Mouse (Mus musculus) cerebellum, postnatal 10 days (tissue): ENCODE data around the gene Ccnd3.
"Not testable (repeated sequence)": the region's sequence is repeated elsewhere in the genome, so short reads cannot be mapped to it uniquely, and the experiment has no call there.

Experiments used
- DNase-seq, 2 experiments: peaks; one replicate each; pipeline ENCODE4 v3.0.0; 2021; ENCODE audit warnings: mixed read lengths in 2 of 2

Gene Ccnd3

GRCm38 (mm10) chr17:47484241-47484921 is 20.5 kb upstream of the Ccnd3 start:
- no peak for DNase-seq

GRCm38 (mm10) chr17:47484993-47485392 is 19.9 kb upstream of the Ccnd3 start:
- no peak for DNase-seq

DNA sequence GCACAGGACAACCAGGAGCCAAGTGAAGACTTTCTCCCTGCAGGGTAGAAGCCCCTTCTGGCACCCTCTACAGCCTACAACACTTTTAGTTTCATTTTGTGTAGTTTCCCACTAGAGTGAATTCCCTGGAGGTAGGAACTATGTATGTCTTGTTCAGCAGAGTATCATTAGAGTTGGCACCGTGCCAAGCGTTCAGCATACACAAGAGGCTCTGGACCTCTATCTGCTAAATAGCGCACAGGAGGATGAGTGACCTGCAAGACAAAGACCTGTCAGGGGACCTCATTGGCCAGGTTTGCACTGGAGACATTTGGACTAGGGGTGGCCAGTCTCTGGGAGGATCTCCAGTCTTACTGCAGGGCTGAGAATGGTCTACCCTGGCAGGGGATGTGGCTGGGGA is 19.1 kb upstream of the Ccnd3 start:
- no peak for DNase-seq

- DNase-seq: peak in 1 of 2 experiments; percentile 39
Measured at GRCm38 (mm10) chr17:47490791-47491190, 14.1 kb upstream of the Ccnd3 start.

DNA sequence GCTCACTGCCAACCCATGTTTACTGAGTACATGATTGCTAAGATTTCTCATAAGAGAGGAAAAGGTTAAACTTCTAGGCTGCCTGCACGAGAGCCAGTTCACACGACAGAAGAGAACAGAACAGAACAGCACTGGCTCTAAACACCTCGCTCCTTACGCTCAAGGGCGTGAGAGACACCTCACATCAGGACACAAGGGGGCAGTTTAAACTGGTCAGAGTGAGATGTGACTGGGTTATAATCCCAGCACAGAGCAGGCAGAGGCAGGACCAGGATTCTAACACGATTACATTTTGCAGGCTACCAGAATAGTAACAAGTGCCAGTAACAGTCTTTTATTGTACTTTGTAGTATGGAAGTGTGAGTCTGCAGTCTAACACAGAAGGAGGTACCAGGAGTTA is 12.1 kb upstream of the Ccnd3 start:
- DNase-seq: no peak

GRCm38 (mm10) chr17:47493653-47494052 is 11.2 kb upstream of the Ccnd3 start:
- DNase-seq: no peak

DNA sequence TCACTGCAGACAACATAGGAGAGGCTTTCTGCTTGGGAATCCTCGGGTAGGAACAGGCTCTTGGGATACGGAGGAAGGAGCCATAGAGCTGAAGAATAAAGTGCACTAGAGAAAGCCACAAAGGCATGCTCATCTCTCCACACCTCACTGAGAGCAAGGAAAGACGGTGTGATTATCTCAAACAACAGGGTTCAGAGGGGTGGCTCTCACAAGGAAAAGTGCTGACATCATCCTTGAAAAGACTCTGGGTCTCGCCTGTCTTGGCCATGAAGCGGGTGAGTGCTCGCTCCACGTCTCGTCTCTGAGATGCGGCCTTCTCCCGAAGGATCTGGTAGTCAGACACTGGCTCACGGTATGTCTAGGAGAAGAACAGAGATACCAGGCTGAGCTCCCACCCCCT is 10.7 kb upstream of the Ccnd3 start:
- no peak for DNase-seq

DNA sequence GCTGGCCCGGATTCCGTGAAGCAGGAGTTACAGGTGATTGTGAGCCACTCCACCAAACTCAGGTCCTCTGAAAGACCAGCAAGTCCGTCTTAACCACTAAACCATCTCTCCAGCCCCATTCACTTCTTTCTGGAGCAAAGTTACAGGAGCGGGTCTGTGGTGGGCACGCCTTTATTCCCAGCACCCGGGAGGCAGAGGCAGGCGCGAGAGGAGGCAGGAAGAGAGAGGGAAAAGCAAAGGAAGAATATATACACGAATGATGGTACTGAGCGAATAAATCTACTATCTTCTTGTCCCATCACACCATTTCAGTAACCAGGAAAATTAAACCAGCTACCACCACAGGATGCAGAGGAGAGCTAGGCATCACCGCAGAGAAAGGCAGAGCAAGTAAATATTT is 3.3 kb upstream of the Ccnd3 start:
- no peak for DNase-seq

DNA sequence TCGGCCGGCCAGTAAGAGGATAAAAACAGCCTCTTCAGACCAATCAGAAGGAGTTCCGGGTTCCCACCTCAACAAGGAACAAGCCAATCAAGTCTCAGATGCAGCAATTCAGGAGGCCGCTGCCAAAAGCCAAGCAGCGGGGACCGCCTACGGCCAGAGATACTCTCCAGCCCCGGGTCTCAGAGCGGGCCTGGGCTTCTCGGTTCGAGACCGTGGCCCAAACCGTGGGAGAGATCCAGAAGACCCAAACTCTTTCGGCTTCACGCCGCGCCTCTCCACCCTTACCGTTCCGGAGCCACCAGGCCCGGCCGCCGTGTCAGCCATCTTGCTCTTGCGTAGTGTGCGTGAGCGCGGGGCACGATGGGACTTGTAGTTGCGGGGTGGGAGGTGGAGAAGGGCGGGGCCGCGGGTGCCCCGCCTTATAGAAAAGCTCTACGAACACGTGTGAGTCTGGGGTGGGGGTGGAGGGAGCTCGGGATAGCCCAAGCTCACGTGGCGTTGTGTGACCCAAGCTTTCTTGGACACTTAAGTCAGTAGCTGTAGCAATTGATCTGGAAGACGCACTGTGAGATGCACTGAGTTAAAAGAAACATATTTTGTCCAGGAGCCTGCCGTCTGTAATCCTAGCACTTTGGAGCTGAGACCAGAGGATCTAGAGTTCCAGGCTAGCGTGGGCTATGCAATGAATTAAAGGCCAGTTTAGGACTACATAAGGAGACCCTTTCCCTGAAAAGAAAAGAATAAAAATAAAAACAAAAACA is 2.7 kb upstream of the Ccnd3 start, which contains the start of gene Taf8:
TSS of gene Taf8 (minus strand) at position 347 of the 761 bp plus-strand sequence.
- peak; percentile 95 to 96 for DNase-seq

- not testable (repeated sequence) for DNase-seq
Measured at GRCm38 (mm10) chr17:47502707-47503045, 2.2 kb upstream of the Ccnd3 start.

DNA sequence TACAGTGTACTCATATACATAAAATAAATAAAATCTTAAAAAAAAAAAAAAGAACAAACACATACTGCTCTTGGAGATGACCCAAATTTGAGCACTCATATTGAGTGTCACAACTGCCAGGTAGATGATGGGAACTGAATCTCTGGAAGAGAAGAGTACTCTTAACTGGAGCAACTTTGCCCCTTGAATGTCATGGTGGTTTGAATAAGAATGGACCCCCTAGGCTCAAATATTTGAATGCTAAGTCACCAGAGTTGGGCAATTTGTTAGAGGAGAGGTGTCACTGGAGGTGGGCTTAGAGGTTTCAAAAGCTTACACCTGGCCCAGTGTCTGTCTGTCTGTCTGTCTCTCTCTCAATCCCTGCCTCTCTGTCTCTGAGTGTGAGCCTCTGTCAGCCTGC is 1.2 kb upstream of the Ccnd3 start:
- DNase-seq: no peak

GRCm38 (mm10) chr17:47504228-47504627 is 623 bp upstream of the Ccnd3 start:
- no peak for DNase-seq

- DNase-seq: no peak
Measured at GRCm38 (mm10) chr17:47505566-47505965, 715 bp downstream of the Ccnd3 start.

- no peak for DNase-seq
Measured at GRCm38 (mm10) chr17:47506042-47506441, 1.2 kb downstream of the Ccnd3 start.

DNA sequence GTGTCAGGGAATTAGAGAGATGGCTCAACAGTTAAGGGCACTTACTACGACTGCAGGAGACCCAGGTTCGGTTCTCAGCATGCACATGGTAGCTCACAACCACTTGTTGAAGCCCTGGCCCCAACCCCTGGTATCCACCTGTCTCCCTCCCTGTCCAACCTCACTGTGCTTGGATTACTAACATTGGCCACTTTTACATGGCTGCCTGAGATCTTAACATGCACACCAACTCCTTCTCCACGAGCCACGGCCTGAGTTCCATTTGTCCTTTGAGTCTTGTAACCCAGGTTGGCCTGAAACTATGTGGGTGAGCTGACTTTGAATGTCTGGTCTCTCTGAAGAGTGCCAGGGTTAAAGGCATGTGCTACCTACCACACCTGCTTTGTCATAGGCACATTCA is 1.8 kb downstream of the Ccnd3 start:
- no peak for DNase-seq

GRCm38 (mm10) chr17:47507523-47507922 is 2.7 kb downstream of the Ccnd3 start:
- DNase-seq: no peak

GRCm38 (mm10) chr17:47508012-47508608 is 3.3 kb downstream of the Ccnd3 start:
- peak in 1 of 2 experiments; percentile 58 for DNase-seq

DNA sequence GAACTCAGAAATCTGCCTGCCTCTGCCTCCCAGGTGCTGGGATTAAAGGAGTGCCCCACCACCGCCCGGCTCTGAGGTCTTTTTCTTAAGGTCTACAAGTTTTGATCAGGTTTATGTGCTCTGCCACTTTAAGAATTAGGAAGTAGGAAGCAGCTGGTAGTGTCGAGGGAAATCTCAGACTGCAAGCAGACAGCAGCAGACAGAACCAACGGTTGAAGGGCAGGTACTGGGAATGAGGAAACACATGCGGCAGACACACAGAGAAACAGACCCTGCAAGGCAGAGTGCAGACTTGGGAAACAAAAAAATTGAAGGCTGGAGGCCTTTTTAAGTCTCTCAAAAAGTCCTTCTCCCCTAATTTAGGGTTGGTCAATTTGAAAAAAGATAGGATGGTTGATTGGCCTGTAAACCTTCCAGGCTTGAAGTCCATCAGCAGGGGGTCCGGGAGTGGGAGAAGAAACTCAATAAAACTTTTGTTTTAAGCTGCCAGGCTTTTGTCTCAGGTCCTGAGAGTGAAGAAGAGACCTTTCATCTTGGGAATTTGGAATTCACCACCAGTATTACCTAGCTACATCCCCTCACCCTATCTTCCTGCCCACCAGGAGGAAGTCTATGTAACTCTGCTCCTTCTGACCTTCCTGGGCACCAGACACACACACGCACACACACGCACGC is 4.3 kb downstream of the Ccnd3 start:
- no peak for DNase-seq

DNA sequence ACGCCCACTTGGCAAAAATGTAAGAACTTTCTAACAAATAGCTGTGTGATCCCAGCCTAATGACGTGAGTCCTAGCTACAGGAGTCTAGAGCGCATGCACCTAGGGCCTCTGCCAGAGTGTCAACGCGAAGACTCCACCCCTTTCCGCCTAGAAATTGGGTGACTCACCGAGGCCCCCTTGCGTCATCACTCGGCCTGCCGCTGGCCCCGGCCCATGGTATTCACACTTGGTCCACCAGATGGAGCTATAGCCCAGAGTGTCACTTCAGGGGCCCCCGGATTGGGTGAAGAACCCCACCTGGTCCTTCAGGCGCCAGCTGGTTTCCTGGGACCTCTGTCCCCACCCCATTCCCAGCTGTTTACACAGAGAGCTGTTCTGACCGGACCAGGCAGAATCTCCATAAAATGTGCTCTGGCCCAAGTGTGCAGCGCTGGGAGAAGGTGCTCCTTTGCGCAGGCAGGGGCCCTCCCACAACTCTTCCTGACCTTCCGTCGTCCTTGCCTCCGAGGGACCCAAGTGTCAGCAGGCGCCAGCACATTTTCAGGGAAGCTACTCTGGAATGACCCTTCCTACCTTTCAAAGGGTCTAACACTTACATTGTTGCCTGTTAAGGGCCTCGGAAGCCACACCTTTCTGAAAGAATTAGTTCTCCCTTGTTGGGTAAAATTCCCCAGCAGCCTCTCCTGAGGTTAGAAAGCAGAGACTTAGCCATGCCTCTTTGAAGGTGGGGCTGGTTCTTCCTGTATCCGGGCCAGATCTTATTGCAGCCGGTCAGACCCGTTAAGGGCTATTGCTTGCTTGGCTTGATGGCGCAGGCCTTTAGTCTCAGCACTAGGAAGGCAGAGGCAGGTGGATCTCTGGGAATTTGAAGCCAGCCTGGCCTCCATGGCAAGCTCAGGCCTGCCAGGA is 6.5 kb downstream of the Ccnd3 start:
- DNase-seq: peak; percentile 92 to 95

GRCm38 (mm10) chr17:47512956-47513775 is 8.3 kb downstream of the Ccnd3 start:
- DNase-seq: no peak

DNA sequence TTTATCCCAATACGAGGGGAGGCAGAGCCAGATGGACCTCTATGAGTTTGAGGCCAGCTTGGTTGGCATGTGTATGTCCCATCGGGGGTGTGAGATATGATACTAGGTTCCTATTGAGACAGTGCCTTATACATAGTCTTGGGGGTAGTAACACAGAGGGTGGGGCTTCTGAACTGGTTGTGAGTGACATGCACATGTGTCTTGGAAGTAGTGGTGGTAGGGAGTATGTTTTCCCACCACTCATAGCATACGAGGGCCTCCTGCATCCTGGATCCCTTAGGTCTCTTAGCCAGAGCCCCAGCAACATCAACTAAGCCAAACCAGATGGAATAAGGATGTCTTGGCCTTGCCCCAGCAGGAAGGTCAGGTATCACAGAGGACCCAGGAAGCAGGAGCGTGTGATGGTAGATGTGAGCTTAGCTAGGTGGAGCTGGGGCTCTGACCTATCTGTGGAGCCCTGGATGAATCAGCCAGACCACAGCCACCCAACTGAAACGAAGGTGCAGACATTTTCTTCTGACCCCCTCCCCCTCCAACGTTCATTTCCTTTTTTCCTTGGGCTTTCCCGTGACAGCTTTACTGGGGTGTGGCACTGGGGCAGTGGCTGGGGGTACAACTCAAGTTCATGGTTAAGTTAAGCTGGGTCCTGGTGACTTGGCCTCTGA is 10.5 kb downstream of the Ccnd3 start:
- DNase-seq: no peak
